Mouse (Mus musculus) kidney, adult 2 months (tissue): ENCODE data around the gene Nde1.

ENCODE experiments used
- CTCF ChIP-seq: fragments of 200-500 bp; conservative IDR thresholded peaks from 2 replicates; pipeline ENCODE4 v1.5.1; 2011; ENCODE audit warnings: low read depth, mild to moderate bottlenecking, control low read depth, low read length, moderate library complexity, mixed read lengths; ENCODE audit not compliant: insufficient read depth, insufficient read length
- POLR2A ChIP-seq: fragments of 200-500 bp; IDR thresholded peaks from one replicate; pipeline ENCODE4 v1.6.1; 2011; ENCODE audit warnings: low read depth, low read length, control low read depth

GRCm38 (mm10) chr16:14117299-14117698, 45.8 kb upstream of the Nde1 start:
- no peak for TF ChIP-seq CTCF
- TF ChIP-seq POLR2A, result no peak
